Mouse (Mus musculus): ENCODE measurements around the gene Hist1h4h. TPM values are rescaled to one million over a fixed set of nuclear protein-coding genes. Genes with fewer than 3 reads are reported as not detected.
"Not testable (repeated sequence)": the region's sequence is repeated elsewhere in the genome, so short reads cannot be mapped to it uniquely, and the experiment has no call there.

The Hist1h4h gene
- total and polyA plus RNA-seq, 3 experiments: 9.9 to 5,753 TPM; not detected in 1

- H3K4me3 ChIP-seq (ENCODE audit: control insufficient read depth in 1 of 2, insufficient read depth in 1 of 2, low read depth in 2 of 2, low read length in 2 of 2): peak within 1 kb of the TSS; percentile 47 to 56
- H3K27me3 ChIP-seq (ENCODE audit: control insufficient read depth in 1 of 2, insufficient read depth in 2 of 2, low read length in 2 of 2); H3K9me3 ChIP-seq (replicated peaks; ENCODE audit: insufficient read depth, low read length); H3K79me2 ChIP-seq (ENCODE audit: control insufficient read depth, insufficient read depth, low read length, poor library complexity); H3K4me1 ChIP-seq (ENCODE audit: control insufficient read depth in 1 of 2, insufficient read depth in 2 of 2, low read length in 2 of 2): not testable (repeated sequence)
- peak; percentile 94; the same call in 1 of the 2 replicates for TF ChIP-seq POLR2AphosphoS5 (IDR thresholded peaks at IDR 0.05; ENCODE audit: borderline replicate concordance, low read depth, low read length)
- peak; percentile 97 to 99 for TF ChIP-seq POLR2A (IDR thresholded peaks at IDR 0.05; ENCODE audit: control insufficient read depth in 1 of 2, insufficient read depth in 1 of 2, low read depth in 1 of 2, low read length in 2 of 2, poor library complexity in 1 of 2)
- TF ChIP-seq GATA1 (IDR thresholded peaks at IDR 0.05; ENCODE audit: low read depth, low read length): 0 out of 2 replicates have a peak, but pooled peaks have one; percentile 10
- peak; percentile 100 for TF ChIP-seq TBP (IDR thresholded peaks at IDR 0.05; ENCODE audit: low read depth, low read length)
- TF ChIP-seq UBTF (IDR thresholded peaks at IDR 0.05; ENCODE audit: borderline replicate concordance, insufficient read depth, low read depth, low read length): peak; percentile 94; the same call in 1 of the 2 replicates
- H3K27ac ChIP-seq (ENCODE audit: control insufficient read depth, low read depth, low read length): peak within 1 kb of the TSS; percentile 99
- peaks cover 0 to 18% of the 10 kb centered on the region in 2 experiments; a peak in 2 of 4 replicates for H3K36me3 ChIP-seq (ENCODE audit: control insufficient read depth in 1 of 2, insufficient read depth in 2 of 2, low read length in 2 of 2)
- peak; percentile 99 for DNase-seq (ENCODE audit: low read depth, low spot score)
- peak within 1 kb of the TSS; percentile 87 for H3K9ac ChIP-seq (ENCODE audit: control insufficient read depth, low read depth, low read length, poor library complexity, severe bottlenecking)
Observed at GRCm38 (mm10) chr13:23542999-23543607, 12.3 kb downstream of the Hist1h4h start, which contains the start of gene Hist1h2bh. Gene Hist1h2bh, minus strand, starts transcription at chr13:23543392.

GRCm38 (mm10) chr13:23543965-23544786 is 13.3 kb downstream of the Hist1h4h start, which contains the start of gene Hist1h3f:
Gene Hist1h3f, plus strand, starts transcription at chr13:23544052.
- H3K9me3 ChIP-seq (replicated peaks; ENCODE audit: insufficient read depth, low read length): no peaks in the 10 kb centered on the region
- peaks cover 0 to 23% of the 10 kb centered on the region in 2 experiments; a peak in 2 of 4 replicates for H3K36me3 ChIP-seq (ENCODE audit: control insufficient read depth in 1 of 2, insufficient read depth in 2 of 2, low read length in 2 of 2)
- H3K79me2 ChIP-seq (ENCODE audit: control insufficient read depth, insufficient read depth, low read length, poor library complexity): no peaks in the 10 kb centered on the region
- peaks cover 2 to 6% of the 10 kb centered on the region in 2 experiments; a peak in 3 of 4 replicates for H3K4me1 ChIP-seq (ENCODE audit: control insufficient read depth in 1 of 2, insufficient read depth in 2 of 2, low read length in 2 of 2)
- peak within 1 kb of the TSS; percentile 87 for H3K9ac ChIP-seq (ENCODE audit: control insufficient read depth, low read depth, low read length, poor library complexity, severe bottlenecking)
- H3K27me3 ChIP-seq (ENCODE audit: control insufficient read depth in 1 of 2, insufficient read depth in 2 of 2, low read length in 2 of 2): no peaks in the 10 kb centered on the region
- peak within 1 kb of the TSS; percentile 47 to 56 for H3K4me3 ChIP-seq (ENCODE audit: control insufficient read depth in 1 of 2, insufficient read depth in 1 of 2, low read depth in 2 of 2, low read length in 2 of 2)
- peak; percentile 96 for DNase-seq (ENCODE audit: low read depth, low spot score)
- peak within 1 kb of the TSS; percentile 99 for H3K27ac ChIP-seq (ENCODE audit: control insufficient read depth, low read depth, low read length)
- TF ChIP-seq USF2 (IDR thresholded peaks at IDR 0.05; ENCODE audit: borderline replicate concordance in 1 of 2, insufficient read depth in 1 of 2, low read depth in 1 of 2, low read length in 2 of 2) (no peak), POLR2AphosphoS5 (IDR thresholded peaks at IDR 0.05; ENCODE audit: borderline replicate concordance, low read depth, low read length) (peak; percentile 99; the same call in 1 of the 2 replicates), UBTF (IDR thresholded peaks at IDR 0.05; ENCODE audit: borderline replicate concordance, insufficient read depth, low read depth, low read length) (peak; percentile 95; the same call in 1 of the 2 replicates), TBP (IDR thresholded peaks at IDR 0.05; ENCODE audit: low read depth, low read length) (peak; percentile 99), BHLHE40 (IDR thresholded peaks at IDR 0.05; ENCODE audit: borderline replicate concordance, low read depth, low read length) (no peak), POLR2A (IDR thresholded peaks at IDR 0.05; ENCODE audit: control insufficient read depth in 1 of 2, insufficient read depth in 1 of 2, low read depth in 1 of 2, low read length in 2 of 2, poor library complexity in 1 of 2) (peak; percentile 97 to 99)

GRCm38 (mm10) chr13:23544787-23545120 is 13.9 kb downstream of the Hist1h4h start:
- DNase-seq (ENCODE audit: low read depth, low spot score): peak; percentile 61
- H3K9me3 ChIP-seq (replicated peaks; ENCODE audit: insufficient read depth, low read length); H3K79me2 ChIP-seq (ENCODE audit: control insufficient read depth, insufficient read depth, low read length, poor library complexity); H3K27me3 ChIP-seq (ENCODE audit: control insufficient read depth in 1 of 2, insufficient read depth in 2 of 2, low read length in 2 of 2); H3K4me1 ChIP-seq (ENCODE audit: control insufficient read depth in 1 of 2, insufficient read depth in 2 of 2, low read length in 2 of 2): not testable (repeated sequence)
- Histone ChIP-seq H3K36me3 (ENCODE audit: control insufficient read depth in 1 of 2, insufficient read depth in 2 of 2, low read length in 2 of 2) (peaks cover 0 to 28% of the 10 kb centered on the region in 2 experiments; a peak in 2 of 4 replicates), H3K4me3 (ENCODE audit: control insufficient read depth in 1 of 2, insufficient read depth in 1 of 2, low read depth in 2 of 2, low read length in 2 of 2) (peak overlapping the region in 1 of 2 experiments; percentile 50; a peak in 1 of 4 replicates), H3K9ac (ENCODE audit: control insufficient read depth, low read depth, low read length, poor library complexity, severe bottlenecking) (peak overlapping the region; percentile 75), H3K27ac (ENCODE audit: control insufficient read depth, low read depth, low read length) (peak overlapping the region; percentile 91)
- peak in 1 of 2 experiments; percentile 80; a peak in 2 of 4 replicates for TF ChIP-seq POLR2A (IDR thresholded peaks at IDR 0.05; ENCODE audit: control insufficient read depth in 1 of 2, insufficient read depth in 1 of 2, low read depth in 1 of 2, low read length in 2 of 2, poor library complexity in 1 of 2)
- TF ChIP-seq UBTF (IDR thresholded peaks at IDR 0.05; ENCODE audit: borderline replicate concordance, insufficient read depth, low read depth, low read length): 0 out of 2 replicates have a peak, but pooled peaks have one; percentile 66
